Mouse (Mus musculus): ENCODE data around the gene Ube2v1. TPM values are rescaled to one million over a fixed set of nuclear protein-coding genes. Genes with fewer than 3 reads are reported as not detected.

The Ube2v1 gene
- polyA plus RNA-seq, 1 experiment from 2014 or later: 273 TPM

- H3K27ac ChIP-seq (ENCODE audit: low read depth, low read length): no peak overlapping the region
- H3K36me3 ChIP-seq (ENCODE audit: control insufficient read depth, insufficient read depth, low read length): no peaks in the 10 kb centered on the region
- H3K9ac ChIP-seq (ENCODE audit: low read length): peak overlapping the region; percentile 95; the same call in 1 of the 2 replicates
- H3K4me2 ChIP-seq: peak overlapping the region; percentile 84; the same call in 1 of the 2 replicates
- ATAC-seq (ENCODE audit: low FRiP score): no peak
- H3K4me3 ChIP-seq (ENCODE audit: low read depth, low read length): no peak overlapping the region
- WGBS: 72% methylated on average over 11 of the region's 11 CpGs
- no peak for DNase-seq (ENCODE audit: low spot score, missing footprints)
- H3K27me3 ChIP-seq (ENCODE audit: control insufficient read depth, insufficient read depth, low read length): no peaks in the 10 kb centered on the region
- peaks cover 29% of the 10 kb centered on the region for H3K4me1 ChIP-seq (ENCODE audit: control insufficient read depth, insufficient read depth, low read length)
- H3K9me3 ChIP-seq (ENCODE audit: control insufficient read depth, low read length): no peaks in the 10 kb centered on the region
Measured at GRCm38 (mm10) chr2:167629665-167630209, 2.2 kb downstream of the Ube2v1 start.

DNA sequence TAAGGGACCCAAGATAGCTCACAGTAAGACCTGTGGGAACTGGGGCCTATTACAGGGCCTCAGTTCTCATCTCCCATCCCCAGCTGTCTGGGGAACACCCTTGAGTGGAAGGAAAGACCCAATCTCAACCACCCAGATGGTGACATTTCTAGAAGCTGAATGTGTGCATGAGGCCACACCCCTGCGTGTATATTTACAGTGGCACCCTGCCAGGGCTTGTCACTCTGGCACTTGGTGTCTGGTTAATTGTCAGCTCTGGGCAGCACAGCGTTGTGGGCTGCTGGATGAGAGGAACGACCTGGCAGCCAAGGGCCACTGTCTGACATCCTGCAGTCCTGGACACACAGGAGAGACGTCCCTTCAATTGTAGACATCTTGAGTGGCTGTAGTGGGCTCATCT lies 3.0 kb downstream of the Ube2v1 start:
- 86% methylated on average over 4 of the region's 4 CpGs for WGBS
- Histone ChIP-seq H3K4me3 (ENCODE audit: low read depth, low read length) (no peak overlapping the region), H3K4me1 (ENCODE audit: control insufficient read depth, insufficient read depth, low read length) (peaks cover 27% of the 10 kb centered on the region), H3K27me3 (ENCODE audit: control insufficient read depth, insufficient read depth, low read length) (no peaks in the 10 kb centered on the region), H3K36me3 (ENCODE audit: control insufficient read depth, insufficient read depth, low read length) (no peaks in the 10 kb centered on the region), H3K4me2 (no peak overlapping the region), H3K9me3 (ENCODE audit: control insufficient read depth, low read length) (no peaks in the 10 kb centered on the region), H3K27ac (ENCODE audit: low read depth, low read length) (no peak overlapping the region), H3K9ac (ENCODE audit: low read length) (no peak overlapping the region)
- ATAC-seq (ENCODE audit: low FRiP score) (no peak), DNase-seq (ENCODE audit: low spot score, missing footprints) (no peak)

DNA sequence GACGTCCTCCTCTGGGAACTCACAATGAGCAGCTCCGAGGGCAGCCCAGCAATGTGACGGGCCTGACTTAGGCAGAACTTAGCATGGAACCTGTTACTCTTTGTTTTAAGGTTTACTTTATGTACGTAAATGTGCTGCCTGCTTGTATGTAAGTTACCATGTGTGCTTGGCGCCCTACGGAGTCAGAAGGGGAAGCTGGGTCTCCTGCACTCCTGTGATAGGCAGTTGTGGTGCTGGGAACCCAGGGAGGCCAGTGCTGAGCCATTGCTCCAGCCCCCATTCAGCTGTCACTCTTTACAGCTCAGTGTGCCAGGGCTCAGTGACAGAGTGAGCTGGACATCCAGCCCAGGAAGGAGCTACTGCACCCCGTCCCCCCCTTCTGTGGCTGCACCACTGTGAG lies 4.9 kb downstream of the Ube2v1 start:
- H3K4me2 ChIP-seq: no peak overlapping the region
- H3K36me3 ChIP-seq (ENCODE audit: control insufficient read depth, insufficient read depth, low read length): no peaks in the 10 kb centered on the region
- 88% methylated on average over 7 of the region's 7 CpGs for WGBS
- H3K27me3 ChIP-seq (ENCODE audit: control insufficient read depth, insufficient read depth, low read length): no peaks in the 10 kb centered on the region
- H3K27ac ChIP-seq (ENCODE audit: low read depth, low read length): no peak overlapping the region
- DNase-seq (ENCODE audit: low spot score, missing footprints) (no peak), ATAC-seq (ENCODE audit: low FRiP score) (no peak)
- peaks cover 22% of the 10 kb centered on the region for H3K4me1 ChIP-seq (ENCODE audit: control insufficient read depth, insufficient read depth, low read length)
- no peak overlapping the region for H3K9ac ChIP-seq (ENCODE audit: low read length)
- H3K9me3 ChIP-seq (ENCODE audit: control insufficient read depth, low read length): no peaks in the 10 kb centered on the region
- no peak overlapping the region for H3K4me3 ChIP-seq (ENCODE audit: low read depth, low read length)

GRCm38 (mm10) chr2:167625670-167626069 lies 6.2 kb downstream of the Ube2v1 start:
- 66% methylated on average over 2 of the region's 2 CpGs for WGBS
- Histone ChIP-seq H3K4me2 (no peak overlapping the region), H3K27ac (ENCODE audit: low read depth, low read length) (no peak overlapping the region), H3K9ac (ENCODE audit: low read length) (no peak overlapping the region), H3K4me3 (ENCODE audit: low read depth, low read length) (no peak overlapping the region), H3K36me3 (ENCODE audit: control insufficient read depth, insufficient read depth, low read length) (no peaks in the 10 kb centered on the region), H3K9me3 (ENCODE audit: control insufficient read depth, low read length) (no peaks in the 10 kb centered on the region), H3K27me3 (ENCODE audit: control insufficient read depth, insufficient read depth, low read length) (no peaks in the 10 kb centered on the region), H3K4me1 (ENCODE audit: control insufficient read depth, insufficient read depth, low read length) (peaks cover 19% of the 10 kb centered on the region)
- DNase-seq (ENCODE audit: low spot score, missing footprints) (no peak), ATAC-seq (ENCODE audit: low FRiP score) (no peak)

DNA sequence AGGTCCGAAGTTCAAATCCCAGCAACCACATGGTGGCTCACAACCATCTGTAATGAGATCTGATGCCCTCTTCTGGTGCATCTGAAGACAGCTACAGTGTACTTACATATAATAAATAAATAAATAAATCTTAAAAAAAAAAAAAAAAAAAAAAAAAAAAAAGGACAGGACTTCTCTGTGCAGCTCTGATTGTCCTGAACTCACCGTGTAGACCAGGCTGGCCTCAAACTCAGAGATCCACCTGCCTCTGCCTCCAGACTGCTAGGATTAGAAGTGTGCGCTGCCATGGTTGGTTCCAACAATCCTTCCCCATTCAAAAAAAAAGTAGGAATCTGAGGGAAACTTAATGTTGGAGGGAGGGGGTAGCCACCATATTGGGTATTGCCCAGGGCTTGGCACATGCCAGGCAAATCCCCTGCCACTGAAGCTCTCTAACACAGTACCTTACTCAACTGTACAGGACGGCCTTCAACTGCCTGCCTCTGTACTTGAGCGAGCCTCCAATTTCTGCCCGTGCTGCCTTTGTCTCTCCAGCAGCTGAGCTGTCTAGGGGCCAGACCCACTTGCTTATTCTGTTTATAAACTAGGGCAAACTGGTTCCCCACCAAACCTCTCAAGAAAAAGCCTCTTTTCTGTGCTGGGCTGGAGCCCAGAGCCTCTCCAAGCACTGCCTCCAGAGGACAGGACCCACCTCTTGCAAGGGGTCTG lies 7.4 kb downstream of the Ube2v1 start:
- H3K27ac ChIP-seq (ENCODE audit: low read depth, low read length): no peak overlapping the region
- no peak overlapping the region for H3K4me2 ChIP-seq
- no peaks in the 10 kb centered on the region for H3K9me3 ChIP-seq (ENCODE audit: control insufficient read depth, low read length)
- no peak for ATAC-seq (ENCODE audit: low FRiP score)
- no peak for DNase-seq (ENCODE audit: low spot score, missing footprints)
- no peak overlapping the region for H3K9ac ChIP-seq (ENCODE audit: low read length)
- no peaks in the 10 kb centered on the region for H3K36me3 ChIP-seq (ENCODE audit: control insufficient read depth, insufficient read depth, low read length)
- no peak overlapping the region for H3K4me3 ChIP-seq (ENCODE audit: low read depth, low read length)
- 96% methylated on average over 5 of the region's 6 CpGs for WGBS
- H3K27me3 ChIP-seq (ENCODE audit: control insufficient read depth, insufficient read depth, low read length): no peaks in the 10 kb centered on the region
- H3K4me1 ChIP-seq (ENCODE audit: control insufficient read depth, insufficient read depth, low read length): peaks cover 8% of the 10 kb centered on the region

- no peaks in the 10 kb centered on the region for H3K36me3 ChIP-seq (ENCODE audit: control insufficient read depth, insufficient read depth, low read length)
- H3K4me3 ChIP-seq (ENCODE audit: low read depth, low read length): no peak overlapping the region
- H3K9me3 ChIP-seq (ENCODE audit: control insufficient read depth, low read length): no peaks in the 10 kb centered on the region
- peaks cover 6% of the 10 kb centered on the region for H3K4me1 ChIP-seq (ENCODE audit: control insufficient read depth, insufficient read depth, low read length)
- H3K27me3 ChIP-seq (ENCODE audit: control insufficient read depth, insufficient read depth, low read length): no peaks in the 10 kb centered on the region
- H3K4me2 ChIP-seq: no peak overlapping the region
- H3K27ac ChIP-seq (ENCODE audit: low read depth, low read length): no peak overlapping the region
- WGBS: 87% methylated on average over 5 of the region's 5 CpGs
- H3K9ac ChIP-seq (ENCODE audit: low read length): no peak overlapping the region
- DNase-seq (ENCODE audit: low spot score, missing footprints) (no peak), ATAC-seq (ENCODE audit: low FRiP score) (no peak)
Measured at GRCm38 (mm10) chr2:167622965-167623364, 8.9 kb downstream of the Ube2v1 start.

- Histone ChIP-seq H3K4me1 (ENCODE audit: control insufficient read depth, insufficient read depth, low read length) (peaks cover 6% of the 10 kb centered on the region), H3K4me3 (ENCODE audit: low read depth, low read length) (no peak overlapping the region), H3K9me3 (ENCODE audit: control insufficient read depth, low read length) (no peaks in the 10 kb centered on the region), H3K27ac (ENCODE audit: low read depth, low read length) (no peak overlapping the region), H3K27me3 (ENCODE audit: control insufficient read depth, insufficient read depth, low read length) (no peaks in the 10 kb centered on the region), H3K9ac (ENCODE audit: low read length) (no peak overlapping the region), H3K4me2 (no peak overlapping the region), H3K36me3 (ENCODE audit: control insufficient read depth, insufficient read depth, low read length) (no peaks in the 10 kb centered on the region)
- 89% methylated on average over 13 of the region's 13 CpGs for WGBS
- ATAC-seq (ENCODE audit: low FRiP score) (no peak), DNase-seq (ENCODE audit: low spot score, missing footprints) (no peak)
Measured at GRCm38 (mm10) chr2:167622352-167622751, 9.5 kb downstream of the Ube2v1 start.

GRCm38 (mm10) chr2:167621255-167622087 lies 10.4 kb downstream of the Ube2v1 start:
- Histone ChIP-seq H3K27ac (ENCODE audit: low read depth, low read length) (no peak overlapping the region), H3K4me3 (ENCODE audit: low read depth, low read length) (no peak overlapping the region), H3K4me1 (ENCODE audit: control insufficient read depth, insufficient read depth, low read length) (peaks cover 6% of the 10 kb centered on the region), H3K36me3 (ENCODE audit: control insufficient read depth, insufficient read depth, low read length) (peaks cover 7% of the 10 kb centered on the region), H3K9ac (ENCODE audit: low read length) (no peak overlapping the region), H3K4me2 (no peak overlapping the region), H3K9me3 (ENCODE audit: control insufficient read depth, low read length) (no peaks in the 10 kb centered on the region), H3K27me3 (ENCODE audit: control insufficient read depth, insufficient read depth, low read length) (no peaks in the 10 kb centered on the region)
- 83% methylated on average over 9 of the region's 9 CpGs for WGBS
- no peak for ATAC-seq (ENCODE audit: low FRiP score)
- no peak for DNase-seq (ENCODE audit: low spot score, missing footprints)

DNA sequence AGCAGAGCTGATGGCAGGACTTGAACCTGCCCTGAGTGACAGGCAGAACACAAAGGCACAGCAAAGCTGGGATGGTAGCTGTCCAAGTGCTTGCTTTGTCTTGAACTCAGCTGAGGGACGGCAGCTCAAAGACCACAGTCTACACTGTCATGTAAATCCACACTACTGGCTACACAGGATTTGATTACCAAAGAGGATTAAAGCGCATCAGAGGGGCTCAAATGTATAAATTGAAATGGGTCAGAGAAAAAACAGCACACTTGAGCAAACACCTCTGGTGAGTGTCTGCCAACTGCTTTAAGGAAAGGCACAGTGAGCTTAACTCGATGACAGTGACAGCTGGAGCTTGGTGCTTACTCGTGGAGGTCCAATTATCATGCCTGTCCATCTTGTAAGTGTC lies 14.4 kb downstream of the Ube2v1 start:
- Histone ChIP-seq H3K9ac (ENCODE audit: low read length) (no peak overlapping the region), H3K36me3 (ENCODE audit: control insufficient read depth, insufficient read depth, low read length) (peaks cover 27% of the 10 kb centered on the region), H3K27me3 (ENCODE audit: control insufficient read depth, insufficient read depth, low read length) (no peaks in the 10 kb centered on the region), H3K9me3 (ENCODE audit: control insufficient read depth, low read length) (no peaks in the 10 kb centered on the region), H3K4me2 (no peak overlapping the region), H3K27ac (ENCODE audit: low read depth, low read length) (no peak overlapping the region), H3K4me1 (ENCODE audit: control insufficient read depth, insufficient read depth, low read length) (peaks cover 6% of the 10 kb centered on the region), H3K4me3 (ENCODE audit: low read depth, low read length) (no peak overlapping the region)
- 45% methylated on average over 4 of the region's 4 CpGs for WGBS
- DNase-seq (ENCODE audit: low spot score, missing footprints): no peak
- ATAC-seq (ENCODE audit: low FRiP score): 0 out of 2 replicates have a peak, but pooled peaks have one; percentile 33

All from midbrain, embryonic 11.5 days (tissue).